Mouse (Mus musculus): ENCODE measurements around the gene Slc5a11. TPM values are rescaled to one million over a fixed set of nuclear protein-coding genes. Genes with fewer than 3 reads are reported as not detected.

Slc5a11 gene
- polyA plus RNA-seq, 1 experiment = 1.2 TPM

DNA sequence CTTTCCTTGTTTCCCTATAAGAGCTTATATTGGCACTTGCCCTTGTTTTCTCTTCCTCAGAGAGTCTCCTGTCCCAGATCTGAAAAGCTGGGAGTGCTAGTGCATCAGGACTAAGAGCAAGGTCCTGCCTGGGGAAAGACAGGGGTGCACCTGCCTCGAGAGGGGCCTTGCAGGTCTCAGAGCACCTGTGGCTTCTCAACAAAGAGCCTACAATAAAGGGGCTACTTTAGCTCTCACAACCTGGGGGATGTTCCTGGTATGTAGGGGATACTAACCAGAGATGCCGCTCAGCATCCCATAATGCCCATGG is 6.0 kb downstream of the Slc5a11 start:
- TF ChIP-seq CTCF (IDR thresholded peaks at IDR 0.05; ENCODE audit: insufficient read depth, low read length) (no peak), POLR2A (IDR thresholded peaks at IDR 0.05; ENCODE audit: borderline replicate concordance, extremely low read depth, low read depth, low read length) (no peak)
- Histone ChIP-seq H3K4me1 (ENCODE audit: control insufficient read depth, insufficient read depth, low read length) (no peaks in the 10 kb centered on the region), H3K4me3 (replicated peaks; ENCODE audit: extremely low read depth, low read depth, low read length) (no peak overlapping the region)
- DNase-seq = no peak
- WGBS = 73% methylated on average over 2 of the region's 2 CpGs

DNA sequence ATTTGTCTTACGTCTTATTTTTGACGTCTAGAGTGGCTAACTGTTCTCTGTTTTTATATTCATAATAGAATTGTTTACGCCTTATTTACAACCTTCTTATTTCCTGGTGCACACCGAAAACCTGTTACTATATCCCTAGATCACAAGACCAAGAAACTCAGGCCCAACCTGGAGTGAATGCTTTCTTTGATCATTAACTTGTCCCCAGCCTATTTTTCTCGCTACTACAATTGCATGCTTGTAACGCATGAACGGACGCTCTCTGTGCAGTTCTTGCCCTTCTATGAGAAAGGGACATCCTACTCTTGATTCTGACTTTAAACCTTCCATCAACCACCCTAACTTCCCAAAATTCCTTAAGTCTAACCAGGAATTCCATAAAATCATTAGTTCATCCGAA is 9.5 kb downstream of the Slc5a11 start:
- 74% methylated on average over 9 of the region's 9 CpGs for WGBS
- DNase-seq = no peak
- H3K4me3 ChIP-seq (replicated peaks; ENCODE audit: extremely low read depth, low read depth, low read length) = no peak overlapping the region
- H3K4me1 ChIP-seq (ENCODE audit: control insufficient read depth, insufficient read depth, low read length) = no peaks in the 10 kb centered on the region
- TF ChIP-seq CTCF (IDR thresholded peaks at IDR 0.05; ENCODE audit: insufficient read depth, low read length) (no peak), POLR2A (IDR thresholded peaks at IDR 0.05; ENCODE audit: borderline replicate concordance, extremely low read depth, low read depth, low read length) (no peak)

DNA sequence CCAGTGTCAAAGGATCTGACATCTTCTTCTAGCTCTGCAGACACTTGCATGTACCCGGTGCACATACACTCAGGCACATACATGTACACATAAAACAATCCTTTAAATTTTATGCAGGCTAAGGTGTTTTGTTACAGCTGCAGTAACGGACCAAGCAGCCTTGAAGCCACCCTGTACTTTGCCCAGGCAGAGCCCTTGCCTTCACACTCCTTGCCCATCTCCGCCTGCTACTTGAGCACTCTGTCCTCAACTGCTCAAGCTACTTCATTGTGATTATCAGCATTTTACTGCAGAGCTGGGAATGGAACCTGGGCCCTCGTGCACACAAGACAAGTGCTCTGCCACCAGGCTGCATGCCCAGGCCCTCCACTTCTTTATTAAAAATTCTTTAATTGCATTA is 10.6 kb downstream of the Slc5a11 start:
- Histone ChIP-seq H3K4me3 (replicated peaks; ENCODE audit: extremely low read depth, low read depth, low read length) (no peak overlapping the region), H3K4me1 (ENCODE audit: control insufficient read depth, insufficient read depth, low read length) (no peaks in the 10 kb centered on the region)
- WGBS = 77% methylated on average over 4 of the region's 4 CpGs
- DNase-seq = no peak
- TF ChIP-seq CTCF (IDR thresholded peaks at IDR 0.05; ENCODE audit: insufficient read depth, low read length) = no peak
- TF ChIP-seq POLR2A (IDR thresholded peaks at IDR 0.05; ENCODE audit: borderline replicate concordance, extremely low read depth, low read depth, low read length) = no peak

DNA sequence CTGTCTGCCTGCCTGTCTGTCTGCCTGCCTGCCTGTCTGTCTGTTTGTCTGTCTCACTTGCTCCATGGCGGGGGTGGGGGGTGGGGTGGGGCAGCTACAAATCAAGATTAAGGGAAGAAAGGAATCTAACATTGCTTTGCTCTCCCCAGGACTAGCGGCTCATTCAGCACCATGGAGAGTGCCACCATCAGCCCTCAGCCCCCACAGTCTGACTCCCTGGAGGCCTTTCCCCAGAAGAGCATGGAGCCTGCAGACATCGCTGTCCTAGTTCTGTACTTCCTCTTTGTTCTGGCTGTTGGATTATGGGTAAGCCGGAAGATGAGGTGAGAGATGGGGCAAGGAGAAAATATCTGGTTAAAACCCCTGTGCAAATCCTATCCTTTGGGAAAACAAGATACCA is 20.9 kb downstream of the Slc5a11 start:
- Histone ChIP-seq H3K4me1 (ENCODE audit: control insufficient read depth, insufficient read depth, low read length) (no peaks in the 10 kb centered on the region), H3K4me3 (replicated peaks; ENCODE audit: extremely low read depth, low read depth, low read length) (no peak overlapping the region)
- DNase-seq = no peak
- WGBS = 26% methylated on average over 4 of the region's 4 CpGs
- TF ChIP-seq CTCF (IDR thresholded peaks at IDR 0.05; ENCODE audit: insufficient read depth, low read length) = no peak
- no peak for TF ChIP-seq POLR2A (IDR thresholded peaks at IDR 0.05; ENCODE audit: borderline replicate concordance, extremely low read depth, low read depth, low read length)

DNA sequence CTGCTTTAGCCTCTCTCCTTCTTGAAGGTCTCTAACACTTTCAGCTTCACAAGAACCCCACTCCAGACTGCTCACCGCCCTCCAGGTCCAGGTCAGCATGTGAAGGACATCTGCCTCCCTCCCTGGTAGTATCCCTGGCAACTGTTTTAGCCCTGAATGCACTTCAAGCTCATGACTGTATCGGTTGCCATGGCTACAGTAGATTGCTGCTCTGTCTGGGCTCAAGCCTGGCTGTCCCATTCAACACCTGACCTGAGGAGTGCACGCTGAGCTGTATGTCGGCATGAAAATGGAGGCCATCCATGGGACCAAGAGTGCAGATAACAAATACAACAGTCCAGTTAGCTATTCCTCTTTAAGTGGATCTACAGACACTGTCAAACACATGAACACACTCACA is 24.0 kb downstream of the Slc5a11 start:
- DNase-seq = no peak
- no peaks in the 10 kb centered on the region for H3K4me1 ChIP-seq (ENCODE audit: control insufficient read depth, insufficient read depth, low read length)
- no peak overlapping the region for H3K4me3 ChIP-seq (replicated peaks; ENCODE audit: extremely low read depth, low read depth, low read length)
- WGBS = 58% methylated on average over 4 of the region's 4 CpGs
- TF ChIP-seq CTCF (IDR thresholded peaks at IDR 0.05; ENCODE audit: insufficient read depth, low read length) = no peak
- no peak for TF ChIP-seq POLR2A (IDR thresholded peaks at IDR 0.05; ENCODE audit: borderline replicate concordance, extremely low read depth, low read depth, low read length)

DNA sequence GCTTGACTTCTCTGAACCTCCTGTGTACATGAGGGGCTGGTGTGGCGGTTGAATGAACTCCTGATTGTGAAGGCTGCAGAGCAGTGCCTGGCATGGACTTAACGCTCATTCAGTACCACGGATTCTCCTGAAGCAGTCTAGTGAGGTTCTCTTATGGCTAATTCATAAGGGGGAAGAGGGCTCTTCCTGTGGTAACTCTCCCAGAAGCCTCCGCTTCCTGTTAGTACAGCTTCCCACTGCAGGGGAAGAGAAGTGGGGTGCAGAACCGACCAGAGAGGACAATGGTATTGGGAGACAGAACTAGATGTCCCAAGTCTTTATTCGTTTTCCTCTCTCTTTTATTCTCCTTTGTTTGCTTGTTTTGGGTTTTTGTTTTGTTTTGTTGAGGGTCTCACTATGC is 25.5 kb downstream of the Slc5a11 start:
- H3K4me1 ChIP-seq (ENCODE audit: control insufficient read depth, insufficient read depth, low read length) = no peaks in the 10 kb centered on the region
- TF ChIP-seq CTCF (IDR thresholded peaks at IDR 0.05; ENCODE audit: insufficient read depth, low read length) (no peak), POLR2A (IDR thresholded peaks at IDR 0.05; ENCODE audit: borderline replicate concordance, extremely low read depth, low read depth, low read length) (no peak)
- DNase-seq = no peak
- WGBS = 42% methylated on average over 6 of the region's 6 CpGs
- H3K4me3 ChIP-seq (replicated peaks; ENCODE audit: extremely low read depth, low read depth, low read length) = no peak overlapping the region

DNA sequence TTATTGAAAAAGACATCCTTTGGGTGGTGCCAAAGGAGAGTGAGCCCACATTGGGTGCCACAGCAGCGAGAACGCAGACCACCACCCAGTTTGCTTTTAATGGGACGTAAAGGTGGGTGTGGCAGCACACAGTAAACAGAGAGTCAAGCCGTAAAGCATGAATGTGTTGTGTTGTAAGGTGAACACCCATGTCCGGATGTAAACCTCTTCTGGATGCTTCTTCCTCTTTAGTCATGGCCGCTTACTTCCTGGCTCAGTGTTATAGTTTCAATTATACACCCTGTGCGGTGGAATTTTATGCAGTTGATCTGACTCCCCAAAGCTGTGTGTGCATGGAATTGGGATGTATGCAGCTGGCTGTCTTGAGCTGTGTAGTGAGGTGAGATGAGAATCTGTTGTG is 27.7 kb downstream of the Slc5a11 start:
- DNase-seq = no peak
- 71% methylated on average over 7 of the region's 7 CpGs for WGBS

DNA sequence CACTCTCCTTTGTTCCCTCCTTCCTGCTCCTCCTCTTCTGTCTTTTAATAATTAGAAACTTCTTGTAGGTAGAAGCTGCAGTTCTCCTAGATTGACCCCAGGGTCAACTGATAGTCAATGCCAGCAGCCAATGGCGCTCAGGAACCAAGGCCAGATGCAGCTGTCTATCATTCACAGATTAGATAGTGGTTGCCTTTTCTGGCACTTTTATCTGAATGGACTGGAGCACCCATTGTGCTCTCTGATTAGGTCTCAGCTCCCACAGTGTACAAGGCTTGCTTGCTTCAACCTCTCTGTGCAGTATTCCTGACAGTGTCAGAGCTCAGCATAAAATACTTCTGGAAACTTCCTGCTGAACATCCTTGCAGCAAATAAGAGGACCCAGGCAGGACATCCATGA is 30.3 kb downstream of the Slc5a11 start:
- Histone ChIP-seq H3K4me3 (replicated peaks; ENCODE audit: extremely low read depth, low read depth, low read length) (no peak overlapping the region), H3K4me1 (ENCODE audit: control insufficient read depth, insufficient read depth, low read length) (no peaks in the 10 kb centered on the region)
- 69% methylated on average over 1 of the region's 1 CpGs for WGBS
- TF ChIP-seq CTCF (IDR thresholded peaks at IDR 0.05; ENCODE audit: insufficient read depth, low read length) (no peak), POLR2A (IDR thresholded peaks at IDR 0.05; ENCODE audit: borderline replicate concordance, extremely low read depth, low read depth, low read length) (no peak)
- no peak for DNase-seq

More for the DNA sequence above, 27.7 kb downstream of the Slc5a11 start:
- Histone ChIP-seq H3K4me3 (replicated peaks; ENCODE audit: extremely low read depth, low read depth, low read length) (no peak overlapping the region), H3K4me1 (ENCODE audit: control insufficient read depth, insufficient read depth, low read length) (no peaks in the 10 kb centered on the region)
- TF ChIP-seq CTCF (IDR thresholded peaks at IDR 0.05; ENCODE audit: insufficient read depth, low read length) = no peak
- no peak for TF ChIP-seq POLR2A (IDR thresholded peaks at IDR 0.05; ENCODE audit: borderline replicate concordance, extremely low read depth, low read depth, low read length)

DNA sequence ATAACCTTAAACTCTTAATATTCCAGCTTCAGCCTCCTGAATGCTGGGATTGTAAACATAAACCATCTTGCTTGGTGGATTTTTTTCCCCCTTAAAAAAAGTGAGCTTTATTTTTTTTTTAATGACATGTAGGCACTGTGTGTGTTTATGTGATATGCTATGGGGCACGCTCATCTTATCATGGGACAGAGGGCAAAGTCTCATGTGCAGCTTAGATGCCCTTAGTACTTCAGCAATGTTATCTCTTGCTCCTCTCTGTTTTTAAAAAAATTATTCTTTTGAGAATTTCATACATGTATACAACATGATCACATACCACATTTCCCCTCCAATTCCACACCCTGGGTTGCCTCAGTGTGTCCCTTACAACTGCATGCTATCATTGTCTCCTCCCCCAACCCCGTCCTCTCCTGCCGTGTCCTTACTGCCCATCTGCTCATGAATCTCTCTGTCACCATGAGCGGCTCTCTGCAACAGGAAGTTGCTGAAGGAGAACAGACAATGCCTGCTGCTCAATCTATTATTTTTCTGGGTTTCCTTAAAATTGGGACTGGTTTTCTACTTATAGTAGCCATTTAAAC is 32.0 kb downstream of the Slc5a11 start:
- DNase-seq = no peak
- WGBS = 42% methylated on average over 4 of the region's 4 CpGs
- Histone ChIP-seq H3K4me3 (replicated peaks; ENCODE audit: extremely low read depth, low read depth, low read length) (no peak overlapping the region), H3K4me1 (ENCODE audit: control insufficient read depth, insufficient read depth, low read length) (no peaks in the 10 kb centered on the region)
- no peak for TF ChIP-seq CTCF (IDR thresholded peaks at IDR 0.05; ENCODE audit: insufficient read depth, low read length)
- TF ChIP-seq POLR2A (IDR thresholded peaks at IDR 0.05; ENCODE audit: borderline replicate concordance, extremely low read depth, low read depth, low read length) = no peak

DNA sequence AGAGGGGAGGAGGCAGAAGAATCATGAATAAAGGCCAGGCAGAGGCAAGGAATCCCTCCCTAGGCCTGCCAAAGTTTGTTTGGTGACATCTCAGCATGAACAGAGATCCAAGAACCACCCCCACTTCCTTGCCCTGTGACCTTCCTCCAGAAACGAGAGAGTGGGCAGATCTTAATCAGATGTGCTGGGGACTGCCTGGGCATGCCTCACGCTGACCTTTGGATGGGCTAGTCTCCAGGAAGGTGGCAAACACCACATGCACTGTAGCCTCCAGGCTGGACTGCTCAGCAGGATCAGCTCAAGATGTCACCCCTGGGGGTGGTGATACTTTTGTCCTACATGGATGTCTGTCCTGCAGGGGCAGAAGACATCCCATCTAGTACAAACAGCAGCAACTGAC is 33.6 kb downstream of the Slc5a11 start:
- Histone ChIP-seq H3K4me1 (ENCODE audit: control insufficient read depth, insufficient read depth, low read length) (no peaks in the 10 kb centered on the region), H3K4me3 (replicated peaks; ENCODE audit: extremely low read depth, low read depth, low read length) (no peak overlapping the region)
- DNase-seq = no peak
- TF ChIP-seq CTCF (IDR thresholded peaks at IDR 0.05; ENCODE audit: insufficient read depth, low read length) (no peak), POLR2A (IDR thresholded peaks at IDR 0.05; ENCODE audit: borderline replicate concordance, extremely low read depth, low read depth, low read length) (no peak)
- WGBS = 33% methylated on average over 2 of the region's 2 CpGs

Measured in lung, adult 2 months (tissue).